Comparison of ENCODE assay signal across 10 mouse cellular contexts in genomic region chr11:3456354-3456753, GRCm38 (mm10). TPM values are rescaled to one million over a fixed set of nuclear protein-coding genes. Genes with fewer than 3 reads are reported as not detected.
DNase-seq lines count a peak whose midpoint lies in the region; ATAC-seq and TF ChIP-seq lines count a peak whose summit lies in the region.
"Had no signal": no experiment of that assay in that cellular context is flagged by ENCODE, and none has a peak within 500 bp of the region (broad histone marks: within the 10 kb centered on the region; RNA-seq: fewer than 3 reads in every experiment).

No protein-coding gene starts in this region.

- no peaks in the 10 kb centered on the region for H3K36me3 ChIP-seq in testis, adult 2 months (ENCODE audit: control insufficient read depth, insufficient read depth, low read length)
- H3K36me3 ChIP-seq in liver, postnatal 0 days (replicated peaks; ENCODE audit: insufficient read depth, low read length), result no peaks in the 10 kb centered on the region

- no peak overlapping the region for H3K9ac ChIP-seq in liver, postnatal 0 days (replicated peaks)
- H3K9ac ChIP-seq: hindbrain, embryonic 15.5 days; stomach, embryonic 15.5 days had no signal

- ATAC-seq in liver, postnatal 0 days, result no peak
- ATAC-seq in inflammation-experienced regulatory T-cells, adult 6 months, result no peak

- no peak overlapping the region for H3K27ac ChIP-seq in testis, adult 2 months (ENCODE audit: control insufficient read depth, insufficient read depth, low read depth, low read length)
- H3K27ac ChIP-seq in liver, postnatal 0 days (ENCODE audit: low read depth), result no peak overlapping the region
- H3K27ac ChIP-seq: hindbrain, embryonic 15.5 days; stomach, embryonic 15.5 days had no signal

- DNase-seq in testis, postnatal 14 days (ENCODE audit: low spot score), result no peak
- peak; percentile 36 for DNase-seq in adrenal gland, adult 8-10 months
- peak; percentile 45 for DNase-seq in embryo, embryonic 11.5 days (ENCODE audit: low read depth, low spot score)
- DNase-seq in kidney, adult 9 months, result peak; percentile 86
- DNase-seq in liver, postnatal 0 days, result peak; percentile 80
- peak; percentile 78 for DNase-seq in right cerebral cortex, postnatal 4 days

- H3K4me1 ChIP-seq in testis, adult 2 months (ENCODE audit: control insufficient read depth, insufficient read depth, low read length), result peaks cover 16% of the 10 kb centered on the region
- H3K4me1 ChIP-seq in liver, postnatal 0 days (ENCODE audit: insufficient read depth), result peaks cover 14% of the 10 kb centered on the region

- H3K4me3 ChIP-seq in testis, adult 2 months (ENCODE audit: control insufficient read depth, low read depth, low read length), result no peak overlapping the region
- no peak overlapping the region for H3K4me3 ChIP-seq in liver, postnatal 0 days (ENCODE audit: low read depth, low read length)
- H3K4me3 ChIP-seq: hindbrain, embryonic 15.5 days; stomach, embryonic 15.5 days had no signal

- H3K4me2 ChIP-seq in liver, postnatal 0 days (ENCODE audit: low read depth, low read length), result no peak overlapping the region
- H3K4me2 ChIP-seq: hindbrain, embryonic 15.5 days; stomach, embryonic 15.5 days had no signal

- TF ChIP-seq CTCF in testis, adult 2 months (IDR thresholded peaks at IDR 0.05; ENCODE audit: control insufficient read depth, insufficient read depth, insufficient replicate concordance, low read depth, low read length), result peak; percentile 55; the same call in 1 of the 2 replicates
- TF ChIP-seq CTCF in liver, postnatal 0 days (IDR thresholded peaks at IDR 0.05; ENCODE audit: low read depth), result peak; percentile 92

- H3K9me3 ChIP-seq in liver, postnatal 0 days (ENCODE audit: low read length), result no peaks in the 10 kb centered on the region
- H3K9me3 ChIP-seq: hindbrain, embryonic 15.5 days; stomach, embryonic 15.5 days had no signal

- 22% methylated on average over 1 of the region's 1 CpGs for WGBS in liver, postnatal 0 days (ENCODE audit: insufficient replicate concordance)

- H3K27me3 ChIP-seq in testis, adult 2 months (ENCODE audit: control insufficient read depth, insufficient read depth, low read length), result no peaks in the 10 kb centered on the region
- H3K27me3 ChIP-seq in liver, postnatal 0 days (ENCODE audit: insufficient read depth, low read length), result no peaks in the 10 kb centered on the region
- H3K27me3 ChIP-seq: hindbrain, embryonic 15.5 days; stomach, embryonic 15.5 days had no signal

- no peak for TF ChIP-seq EP300 in liver, postnatal 0 days (IDR thresholded peaks at IDR 0.05; ENCODE audit: low read depth)

- no peak for TF ChIP-seq POLR2A in testis, adult 2 months (IDR thresholded peaks at IDR 0.05; ENCODE audit: control insufficient read depth, low read depth, low read length)

RNA-seq across cellular contexts. Expression of gene Rnf185, which starts 4.2 kb away (rescaled TPM):
- polyA plus RNA-seq in testis, adult 2 months (2012; rRNA removed), result 40.7 and 46.2 TPM in 2 replicates
- total RNA-seq in adrenal gland, adult 8-10 months (2022), result 10 to 100 TPM; 34.8 to 45.3 (median 38.5) TPM
- polyA plus RNA-seq in liver, postnatal 0 days (2015; fragmentation: Nextera tagmentation; extraction: Ambion mirVana), result 9.7 and 10.3 TPM in 2 replicates
- 10 to 100 TPM; 16.8 to 28.4 (median 21.9) TPM for polyA plus RNA-seq in inflammation-experienced regulatory T-cells, adult 6 months (2017; shearing (Covaris generic))

RNA-seq across cellular contexts. Expression of gene Pla2g3, which starts 31.7 kb away (rescaled TPM):
- 2.6 and 2.8 TPM in 2 replicates for polyA plus RNA-seq in testis, adult 2 months (2012; rRNA removed)
- under 1 TPM; 0.17 to 0.59 (median 0.43) TPM for total RNA-seq in adrenal gland, adult 8-10 months (2022)
- 0.07 TPM in 1 of 2 replicates, not detected in the other for polyA plus RNA-seq in liver, postnatal 0 days (2015; fragmentation: Nextera tagmentation; extraction: Ambion mirVana)
- polyA plus RNA-seq in inflammation-experienced regulatory T-cells, adult 6 months (2017; shearing (Covaris generic)), result under 1 TPM in 2 of 3 experiments, not detected in 1; 0.12 to 0.28 TPM

RNA-seq across cellular contexts. Expression of gene Limk2, which starts 47.4 kb away (rescaled TPM):
- 48.6 and 53.3 TPM in 2 replicates for polyA plus RNA-seq in testis, adult 2 months (2012; rRNA removed)
- total RNA-seq in adrenal gland, adult 8-10 months (2022), result 10 to 100 TPM; 19.4 to 36.8 (median 32.2) TPM
- 6.7 and 6.8 TPM in 2 replicates for polyA plus RNA-seq in liver, postnatal 0 days (2015; fragmentation: Nextera tagmentation; extraction: Ambion mirVana)
- 10 to 100 TPM; 84.8 to 90.3 (median 87.8) TPM for polyA plus RNA-seq in inflammation-experienced regulatory T-cells, adult 6 months (2017; shearing (Covaris generic))

RNA-seq across cellular contexts. Expression of gene Inpp5j, which starts 48.3 kb away (rescaled TPM):
- polyA plus RNA-seq in testis, adult 2 months (2012; rRNA removed), result 3.8 and 4.7 TPM in 2 replicates
- total RNA-seq in adrenal gland, adult 8-10 months (2022), result 1 to 10 TPM in 1 of 4 experiments, under 1 TPM in 3; 0.55 to 1.0 (median 0.75) TPM
- polyA plus RNA-seq in liver, postnatal 0 days (2015; fragmentation: Nextera tagmentation; extraction: Ambion mirVana), result 0.83 and 0.86 TPM in 2 replicates
- not detected for polyA plus RNA-seq in inflammation-experienced regulatory T-cells, adult 6 months (2017; shearing (Covaris generic))

RNA-seq across cellular contexts. Expression of gene Selenom, which starts 58.1 kb away (rescaled TPM):
- polyA plus RNA-seq in testis, adult 2 months (2012; rRNA removed), result 13.8 and 19.2 TPM in 2 replicates
- total RNA-seq in adrenal gland, adult 8-10 months (2022), result 10 to 100 TPM; 39.2 to 61.9 (median 57.1) TPM
- 9.9 and 11.7 TPM in 2 replicates for polyA plus RNA-seq in liver, postnatal 0 days (2015; fragmentation: Nextera tagmentation; extraction: Ambion mirVana)
- 10 to 100 TPM in 1 of 3 experiments, 1 to 10 TPM in 2; 5.6 to 20.7 (median 8.1) TPM for polyA plus RNA-seq in inflammation-experienced regulatory T-cells, adult 6 months (2017; shearing (Covaris generic))
